Mouse (Mus musculus) adrenal gland, adult 2 months (tissue): ENCODE results near the gene Zfp78. TPM values are rescaled to one million over a fixed set of nuclear protein-coding genes. Genes with fewer than 3 reads are reported as not detected.

Source experiments
- DNase-seq: peaks from one replicate; pipeline ENCODE4 v3.0.0; 2021
- polyA plus RNA-seq: library from polyadenylated mRNA; depleted of rRNA; stranded (reverse); fragments of >200 nt; gene quantifications from 2 replicates; pipeline ENCODE4 v1.2.3, GENCODE M21; 2012; rRNA removed
- total RNA-seq, 2 experiments: library from RNA; stranded (reverse); gene quantifications; 2 replicates each; pipeline ENCODE4 v1.2.3; 2021

Gene Zfp78
- total and polyA plus RNA-seq, 3 experiments, result 0.02 to 3.0 (median 1.9) TPM

GRCm38 (mm10) chr7:6388971-6389370, 25.9 kb downstream of the Zfp78 start:
- no peak for DNase-seq

DNA sequence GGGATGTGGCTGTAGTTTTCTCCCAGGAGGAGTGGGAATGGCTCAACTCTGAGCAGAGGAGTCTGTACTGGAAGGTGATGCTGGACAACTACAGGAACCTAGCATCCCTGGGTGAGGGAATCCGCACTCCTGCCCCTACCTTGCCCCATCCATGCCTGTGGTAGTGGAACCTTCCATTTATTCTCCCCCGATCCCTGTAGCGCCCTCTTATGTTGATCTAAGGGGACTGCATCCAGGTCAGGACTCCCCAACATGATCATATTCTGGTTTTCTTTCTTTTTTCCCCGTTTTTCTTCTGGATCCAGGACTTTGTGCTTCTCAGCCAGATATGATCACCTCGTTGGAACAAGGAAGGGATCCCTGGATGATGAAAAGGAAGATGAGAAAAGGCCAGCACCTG, 26.4 kb downstream of the Zfp78 start:
- no peak for DNase-seq

DNA sequence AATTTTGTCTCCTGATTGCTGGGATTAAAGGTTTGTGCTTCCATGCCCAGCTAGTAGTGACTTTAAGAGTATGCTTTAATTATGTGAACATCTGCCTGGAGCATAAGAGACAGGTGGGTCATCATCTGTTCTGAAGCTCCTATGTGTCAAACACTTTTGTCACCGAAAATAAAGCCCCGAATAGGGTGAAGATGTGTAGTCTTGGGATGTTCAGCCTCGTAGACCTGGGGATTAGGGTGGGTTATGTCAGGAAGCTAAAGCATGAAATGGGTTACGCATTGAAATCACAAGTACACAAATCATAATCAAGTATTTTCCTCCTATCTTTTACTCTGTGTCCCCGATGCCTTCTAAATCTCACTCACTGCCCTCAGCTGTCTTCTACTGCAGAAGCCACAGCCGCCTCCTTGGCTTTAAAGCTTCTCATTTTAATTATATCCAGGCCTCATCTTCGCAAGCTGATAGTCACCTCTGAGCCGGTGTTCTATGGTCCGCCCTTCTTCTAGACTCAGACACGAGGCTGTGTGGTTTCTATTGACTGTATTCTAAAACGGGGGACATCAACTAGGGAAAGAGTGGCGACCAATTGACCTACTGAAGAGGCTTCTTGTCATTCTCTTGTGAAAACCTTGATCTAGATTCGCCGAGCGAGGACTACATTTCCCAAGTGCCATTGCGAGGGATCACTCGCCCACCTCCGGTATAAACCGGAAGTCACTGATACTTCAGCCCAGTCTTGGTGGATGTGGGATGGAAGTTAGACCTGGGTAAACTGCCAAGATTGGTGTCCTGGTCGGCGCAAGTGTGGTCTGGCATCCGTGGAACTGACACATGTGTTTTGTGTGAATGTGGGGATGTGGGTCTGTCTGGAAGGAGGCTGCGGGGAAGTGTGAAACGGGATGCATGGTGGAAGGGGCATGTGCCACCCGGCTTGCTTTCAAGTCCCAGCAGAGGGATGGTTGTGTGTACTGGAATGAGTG, 35.2 kb downstream of the Zfp78 start, which contains the start of gene Smim17:
Gene Smim17, plus strand, starts transcription at position 720 of the 980 bp plus-strand sequence.
- peak; percentile 68 for DNase-seq

GRCm38 (mm10) chr7:6410043-6410442, 47.0 kb downstream of the Zfp78 start, which contains the start of gene Gm20715:
Gm20715 (plus strand) TSS chr7:6410277.
- peak; percentile 91 for DNase-seq

- no peak for DNase-seq
These were observed 51.8 kb downstream of the Zfp78 start for GRCm38 (mm10) chr7:6414626-6415441.

DNA sequence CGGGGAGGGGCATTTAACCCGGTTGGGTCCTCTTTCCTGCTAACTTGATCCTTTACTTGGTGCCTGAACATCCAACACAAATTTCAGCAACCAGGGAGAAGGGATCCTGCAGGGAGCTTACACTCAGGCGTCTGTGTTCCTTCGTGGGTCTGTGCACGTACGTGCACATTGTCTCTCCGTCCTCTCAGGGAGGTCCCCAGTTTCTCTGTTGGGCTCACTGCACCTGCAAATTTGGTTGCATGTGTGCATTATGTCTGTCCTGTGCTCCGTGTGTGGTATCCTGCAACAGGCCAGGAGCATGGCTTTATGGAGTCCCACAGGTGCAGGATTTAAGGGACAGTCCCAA, 52.3 kb downstream of the Zfp78 start:
- DNase-seq, result no peak

- DNase-seq, result no peak
These were observed 56.8 kb downstream of the Zfp78 start for GRCm38 (mm10) chr7:6419894-6420293.

DNA sequence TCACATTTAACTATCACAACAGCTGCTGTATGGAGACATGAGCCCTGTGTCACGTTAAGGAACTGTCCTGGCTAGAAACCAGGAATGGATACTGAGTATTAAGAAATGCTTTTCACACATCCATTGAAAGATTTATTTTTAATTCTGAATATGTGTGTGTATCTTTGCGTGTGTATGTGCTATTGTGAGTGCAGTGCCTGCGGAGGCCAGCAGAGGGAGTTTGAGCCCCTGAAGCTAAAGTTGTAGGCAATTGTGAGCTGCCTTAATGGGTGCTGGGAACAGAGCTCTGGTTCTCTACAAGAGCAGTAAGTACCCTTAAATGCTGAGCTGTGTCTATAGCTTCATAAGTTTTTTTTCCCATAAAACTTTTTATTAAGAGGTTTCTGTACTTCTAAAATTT, 66.3 kb downstream of the Zfp78 start:
- DNase-seq, result no peak

DNA sequence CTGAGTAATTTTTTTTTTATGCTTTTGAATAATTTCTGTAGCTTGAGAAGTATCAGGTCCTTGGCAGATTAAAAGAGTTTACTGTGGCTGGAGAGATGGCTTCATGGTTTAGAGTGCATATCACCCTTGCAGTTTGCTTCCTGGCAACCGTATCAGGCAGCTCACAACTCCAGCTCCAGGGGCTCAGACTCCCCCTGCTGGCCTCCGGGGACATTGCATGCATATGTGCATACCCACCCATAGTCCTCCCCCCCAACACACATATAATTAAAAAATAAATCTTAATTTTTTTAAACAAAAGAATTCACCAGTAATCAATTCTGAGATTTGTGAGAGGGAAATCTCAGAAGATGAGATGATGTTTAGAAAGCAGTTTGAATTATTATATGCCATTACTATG, 67.3 kb downstream of the Zfp78 start:
- DNase-seq, result peak; percentile 21

Other genes with a start within 250 kb of the Zfp78 start
- gene Zfp787, start 207.3 kb upstream of the Zfp78 start, total RNA-seq, result 10 to 100 TPM; 41.8 to 41.9 TPM
- gene Zfp787, start 207.3 kb upstream of the Zfp78 start, polyA plus RNA-seq, result 73.8 and 87.1 TPM in 2 replicates
- 10 to 100 TPM; 22.5 to 31.1 TPM for gene Zfp444, start 191.1 kb upstream of the Zfp78 start, total RNA-seq
- gene Zfp444, start 191.1 kb upstream of the Zfp78 start, polyA plus RNA-seq, result 50.7 and 61.8 TPM in 2 replicates
- gene Galp, start 166.2 kb upstream of the Zfp78 start, total RNA-seq, result not detected
- not detected in 2 replicates for gene Galp, start 166.2 kb upstream of the Zfp78 start, polyA plus RNA-seq
- not detected for gene Zscan5b, start 141.0 kb upstream of the Zfp78 start, total RNA-seq
- gene Zscan5b, start 141.0 kb upstream of the Zfp78 start, polyA plus RNA-seq, result not detected in 2 replicates
- not detected for gene Epp13, start 110.6 kb upstream of the Zfp78 start, total RNA-seq
- not detected in 2 replicates for gene Epp13, start 110.6 kb upstream of the Zfp78 start, polyA plus RNA-seq
- gene Zfp667, start 76.7 kb upstream of the Zfp78 start, total RNA-seq, result 1 to 10 TPM; 6.5 to 6.6 TPM
- gene Zfp667, start 76.7 kb upstream of the Zfp78 start, polyA plus RNA-seq, result 0.37 and 0.45 TPM in 2 replicates
- gene Zfp583, start 32.0 kb upstream of the Zfp78 start, total RNA-seq, result 1 to 10 TPM; 2.5 to 3.5 TPM
- 0.52 and 1.5 TPM in 2 replicates for gene Zfp583, start 32.0 kb upstream of the Zfp78 start, polyA plus RNA-seq
- gene Gm3854, start 19.5 kb upstream of the Zfp78 start, total RNA-seq, result 1 to 10 TPM in 1 of 2 experiments, under 1 TPM in 1; 0.58 to 1.0 TPM
- gene Gm3854, start 19.5 kb upstream of the Zfp78 start, polyA plus RNA-seq, result 0.06 TPM in 1 of 2 replicates, not detected in the other
- gene Zfp28, start 20.0 kb downstream of the Zfp78 start, total RNA-seq, result 1 to 10 TPM; 1.4 to 2.5 TPM
- gene Zfp28, start 20.0 kb downstream of the Zfp78 start, polyA plus RNA-seq, result 1.1 and 1.3 TPM in 2 replicates
- under 1 TPM; 0.37 to 0.97 TPM for gene Smim17, start 35.4 kb downstream of the Zfp78 start, total RNA-seq
- gene Smim17, start 35.4 kb downstream of the Zfp78 start, polyA plus RNA-seq, result 0.03 TPM in 2 replicates
- not detected for gene Gm20715, start 47.0 kb downstream of the Zfp78 start, total RNA-seq
- gene Gm20715, start 47.0 kb downstream of the Zfp78 start, polyA plus RNA-seq, result not detected in 2 replicates
- gene Olfr1344, start 75.4 kb downstream of the Zfp78 start, total RNA-seq, result not detected
- gene Olfr1344, start 75.4 kb downstream of the Zfp78 start, polyA plus RNA-seq, result 0.34 and 0.76 TPM in 2 replicates
- not detected for gene Olfr1336, start 92.9 kb downstream of the Zfp78 start, total RNA-seq
- gene Olfr1336, start 92.9 kb downstream of the Zfp78 start, polyA plus RNA-seq, result not detected in 2 replicates
- gene Olfr1346, start 103.8 kb downstream of the Zfp78 start, total RNA-seq, result not detected
- not detected in 2 replicates for gene Olfr1346, start 103.8 kb downstream of the Zfp78 start, polyA plus RNA-seq
- not detected for gene Olfr5, start 123.7 kb downstream of the Zfp78 start, total RNA-seq
- not detected in 2 replicates for gene Olfr5, start 123.7 kb downstream of the Zfp78 start, polyA plus RNA-seq
- not detected for gene Olfr1347, start 136.5 kb downstream of the Zfp78 start, total RNA-seq
- not detected in 2 replicates for gene Olfr1347, start 136.5 kb downstream of the Zfp78 start, polyA plus RNA-seq
- gene Olfr1348, start 145.5 kb downstream of the Zfp78 start, total RNA-seq, result not detected
- gene Olfr1348, start 145.5 kb downstream of the Zfp78 start, polyA plus RNA-seq, result not detected in 2 replicates
- gene Olfr1349, start 159.7 kb downstream of the Zfp78 start, total RNA-seq, result not detected
- not detected in 2 replicates for gene Olfr1349, start 159.7 kb downstream of the Zfp78 start, polyA plus RNA-seq
- not detected for gene Olfr1350, start 201.6 kb downstream of the Zfp78 start, total RNA-seq
- gene Olfr1350, start 201.6 kb downstream of the Zfp78 start, polyA plus RNA-seq, result not detected in 2 replicates